Mouse (Mus musculus) lung, adult 2 months (tissue): Measurements from ENCODE around the gene Pdzrn3.

ENCODE experiments used
- CTCF ChIP-seq: fragments of 200-500 bp; IDR thresholded peaks from 2 replicates; pipeline ENCODE4 v1.5.1; 2011; ENCODE audit warnings: mild to moderate bottlenecking, low read length, control low read depth; ENCODE audit not compliant: insufficient read depth
- POLR2A ChIP-seq: fragments of 200-500 bp; IDR thresholded peaks from 2 replicates; pipeline ENCODE4 v1.6.1; 2011; ENCODE audit warnings: low read depth, mild to moderate bottlenecking, control low read depth, low read length, borderline replicate concordance; ENCODE audit errors: extremely low read depth

DNA sequence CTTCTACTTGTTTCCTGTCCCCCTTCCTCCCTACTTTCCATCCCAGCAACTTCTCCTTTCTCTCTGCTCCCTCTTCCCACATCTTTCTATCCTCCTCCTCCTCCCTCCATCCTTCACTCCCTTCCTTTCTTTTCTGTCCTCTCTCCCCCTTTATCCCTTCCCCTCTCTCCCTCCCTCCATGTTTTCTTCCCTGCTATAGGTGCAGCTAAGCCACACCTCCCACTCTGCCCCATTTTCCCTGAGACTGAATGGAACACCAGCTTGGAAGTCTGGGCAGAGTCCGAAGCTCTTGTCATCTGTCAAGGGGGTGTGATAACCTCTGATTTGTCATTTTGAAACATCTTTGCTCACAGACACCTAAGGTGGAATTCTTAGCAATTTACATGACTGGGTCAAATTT, 22.8 kb downstream of the Pdzrn3 start:
- TF ChIP-seq POLR2A, result no peak
- no peak for TF ChIP-seq CTCF
